Comparison of ENCODE assay signal across 26 mouse cellular contexts in the genomic region with DNA sequence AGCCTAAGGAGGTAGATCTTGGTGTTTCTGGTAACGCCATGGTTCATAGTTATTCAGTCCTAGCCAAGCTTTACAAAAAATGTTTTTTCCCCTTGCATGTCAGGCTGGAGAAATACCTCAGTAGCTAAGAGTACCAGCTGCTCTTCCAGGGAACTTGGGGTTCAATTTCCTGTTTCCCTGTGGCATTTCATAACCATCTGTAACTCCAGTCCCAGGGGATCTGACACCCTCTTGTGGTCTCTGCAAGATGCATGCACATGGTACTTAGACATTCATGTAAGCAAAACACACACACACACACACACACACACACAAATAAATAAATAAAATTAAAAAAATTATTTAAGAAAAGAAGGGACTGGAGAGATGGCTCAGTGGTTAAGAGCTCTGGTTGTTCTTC. TPM values are rescaled to one million over a fixed set of nuclear protein-coding genes. Genes with fewer than 3 reads are reported as not detected.
DNase-seq lines count a peak whose midpoint lies in the region; ATAC-seq and TF ChIP-seq lines count a peak whose summit lies in the region.
"Had no signal": no experiment of that assay in that cellular context is flagged by ENCODE, and none has a peak within 500 bp of the region (broad histone marks: within the 10 kb centered on the region; RNA-seq: fewer than 3 reads in every experiment).

No protein-coding gene starts in this region.

- H3K27me3 ChIP-seq in kidney, adult 2 months (replicated peaks; ENCODE audit: control insufficient read depth, insufficient read depth, low read length): no peaks in the 10 kb centered on the region
- H3K27me3 ChIP-seq in kidney, embryonic 14.5 days (ENCODE audit: control insufficient read depth, insufficient read depth, low read length): peaks cover 4% of the 10 kb centered on the region; the same call in 1 of the 2 replicates
- no peaks in the 10 kb centered on the region for H3K27me3 ChIP-seq in lung, postnatal 0 days (replicated peaks; ENCODE audit: insufficient read depth, low read length)
- H3K27me3 ChIP-seq in heart, adult 2 months (ENCODE audit: control insufficient read depth, insufficient read depth, low read length): no peaks in the 10 kb centered on the region

- no peak for TF ChIP-seq CTCF in kidney, adult 2 months (conservative IDR thresholded peaks at IDR 0.05; ENCODE audit: insufficient read depth, insufficient read length, low read depth, low read length)
- peak; percentile 38 for TF ChIP-seq CTCF in lung, postnatal 0 days (IDR thresholded peaks at IDR 0.05)
- TF ChIP-seq CTCF in heart, adult 2 months (IDR thresholded peaks at IDR 0.05): no peak

- no peaks in the 10 kb centered on the region for H3K36me3 ChIP-seq in kidney, adult 2 months (ENCODE audit: control insufficient read depth, insufficient read depth, low read length)
- no peaks in the 10 kb centered on the region for H3K36me3 ChIP-seq in kidney, embryonic 14.5 days (ENCODE audit: control insufficient read depth, insufficient read depth, low read length)
- no peaks in the 10 kb centered on the region for H3K36me3 ChIP-seq in lung, postnatal 0 days (ENCODE audit: insufficient read depth, low read length)
- no peaks in the 10 kb centered on the region for H3K36me3 ChIP-seq in heart, adult 2 months (ENCODE audit: control insufficient read depth, insufficient read depth, low read length)
- H3K36me3 ChIP-seq: embryonic facial prominence, embryonic 13.5 days; forebrain, embryonic 10.5 days; heart, embryonic 10.5 days; heart, embryonic 15.5 days; hindbrain, embryonic 12.5 days; limb, embryonic 12.5 days; liver, embryonic 12.5 days had no signal

- whole genome bisulfite sequencing in kidney, adult 2 months: 93% methylated on average over 1 of the region's 1 CpGs
- WGBS in kidney, embryonic 14.5 days: 91% methylated on average over 1 of the region's 1 CpGs
- WGBS in lung, postnatal 0 days: 75% methylated on average over 1 of the region's 1 CpGs
- WGBS in heart, adult 2 months: 100% methylated on average over 1 of the region's 1 CpGs

- DNase-seq in kidney, adult 2 months: peak; percentile 21
- peak; percentile 28 for DNase-seq in lung, postnatal 0 days (ENCODE audit: low spot score)
- no peak for DNase-seq in lung, postnatal 4 days
- DNase-seq in NIH3T3 (ENCODE audit: low read depth): peak; percentile 3
- DNase-seq in brain, adult 2 months (ENCODE audit: low read depth, low spot score): peak; percentile 64
- DNase-seq in heart, adult 2 months: no peak
- DNase-seq: adrenal gland, adult 2 months; B cell, adult 2 months; cerebellum, adult 11 months; cerebellum, adult 9-10 months; gastrocnemius, postnatal 14 days; kidney, adult 11 months; kidney, postnatal 10 days; layer of hippocampus, adult 9-11 months; liver, postnatal 0 days; thymus, postnatal 4 days had no signal

- intact Hi-C loops in heart, adult 2 months (cut with DNase I): no loop called here

- peaks cover 7% of the 10 kb centered on the region; the same call in 1 of the 2 replicates for H3K4me1 ChIP-seq in kidney, adult 2 months (ENCODE audit: control insufficient read depth, insufficient read depth, low read length)
- H3K4me1 ChIP-seq in kidney, embryonic 14.5 days (ENCODE audit: control insufficient read depth, insufficient read depth, low read length): no peaks in the 10 kb centered on the region
- no peaks in the 10 kb centered on the region for H3K4me1 ChIP-seq in lung, postnatal 0 days (ENCODE audit: insufficient read depth, low read depth, low read length)
- peaks cover 5% of the 10 kb centered on the region for H3K4me1 ChIP-seq in heart, adult 2 months (ENCODE audit: control insufficient read depth, insufficient read depth, low read length)
- H3K4me1 ChIP-seq: heart, embryonic 15.5 days; liver, embryonic 12.5 days had no signal

- H3K27ac ChIP-seq in kidney, adult 2 months (ENCODE audit: insufficient read depth, low read depth, low read length): no peak overlapping the region
- H3K27ac ChIP-seq in kidney, embryonic 14.5 days (ENCODE audit: low read depth, low read length): no peak overlapping the region
- H3K27ac ChIP-seq in lung, postnatal 0 days (ENCODE audit: low read length): no peak overlapping the region
- no peak overlapping the region for H3K27ac ChIP-seq in heart, adult 2 months
- H3K27ac ChIP-seq: embryonic facial prominence, embryonic 13.5 days; forebrain, embryonic 10.5 days; heart, embryonic 10.5 days; heart, embryonic 15.5 days; hindbrain, embryonic 12.5 days; limb, embryonic 12.5 days; liver, embryonic 12.5 days had no signal

- H3K9me3 ChIP-seq in kidney, embryonic 14.5 days (ENCODE audit: control insufficient read depth, low read length): no peaks in the 10 kb centered on the region
- H3K9me3 ChIP-seq in lung, postnatal 0 days (ENCODE audit: low read length): no peaks in the 10 kb centered on the region
- H3K9me3 ChIP-seq: embryonic facial prominence, embryonic 13.5 days; forebrain, embryonic 10.5 days; heart, embryonic 10.5 days; heart, embryonic 15.5 days; hindbrain, embryonic 12.5 days; limb, embryonic 12.5 days; liver, embryonic 12.5 days had no signal

- no peak overlapping the region for H3K9ac ChIP-seq in kidney, embryonic 14.5 days (ENCODE audit: low read depth, low read length)
- no peak overlapping the region for H3K9ac ChIP-seq in lung, postnatal 0 days (replicated peaks; ENCODE audit: low read depth)
- no peak overlapping the region for H3K9ac ChIP-seq in heart, adult 2 months (ENCODE audit: low read depth, low read length)
- H3K9ac ChIP-seq: embryonic facial prominence, embryonic 13.5 days; heart, embryonic 15.5 days; hindbrain, embryonic 12.5 days; limb, embryonic 12.5 days; liver, embryonic 12.5 days; liver, postnatal 0 days had no signal

- no peak for TF ChIP-seq EP300 in lung, postnatal 0 days (IDR thresholded peaks at IDR 0.05)
- TF ChIP-seq EP300 in heart, adult 2 months (IDR thresholded peaks at IDR 0.05; ENCODE audit: insufficient read depth, low read depth, low read length): no peak

- no peaks in the 10 kb centered on the region for H3K79me2 ChIP-seq in heart, adult 2 months (replicated peaks; ENCODE audit: control insufficient read depth, insufficient read depth, low read length)

- no peak overlapping the region for H3K4me3 ChIP-seq in kidney, adult 2 months (ENCODE audit: insufficient read depth, low read depth, low read length)
- H3K4me3 ChIP-seq in kidney, embryonic 14.5 days (ENCODE audit: low read length): no peak overlapping the region
- H3K4me3 ChIP-seq in lung, postnatal 0 days (ENCODE audit: low read depth, low read length): no peak overlapping the region
- no peak overlapping the region for H3K4me3 ChIP-seq in heart, adult 2 months
- H3K4me3 ChIP-seq: embryonic facial prominence, embryonic 13.5 days; forebrain, embryonic 10.5 days; heart, embryonic 10.5 days; heart, embryonic 15.5 days; hindbrain, embryonic 12.5 days; limb, embryonic 12.5 days; liver, embryonic 12.5 days had no signal

- TF ChIP-seq POLR2A in kidney, adult 2 months (IDR thresholded peaks at IDR 0.05; ENCODE audit: low read depth, low read length): no peak
- TF ChIP-seq POLR2A in heart, adult 2 months (IDR thresholded peaks at IDR 0.05; ENCODE audit: insufficient read depth, low read depth, low read length): no peak

- no peak for ATAC-seq in kidney, embryonic 14.5 days (ENCODE audit: low FRiP score, low TSS enrichment)
- no peak for ATAC-seq in lung, postnatal 0 days
- ATAC-seq: activated CD4-positive, CD25-positive, alpha-beta regulatory T cell, adult 4 months; forebrain, embryonic 16.5 days; liver, embryonic 12.5 days; liver, postnatal 0 days had no signal

- H3K4me2 ChIP-seq in kidney, embryonic 14.5 days (replicated peaks; ENCODE audit: low read depth, low read length): no peak overlapping the region
- no peak overlapping the region for H3K4me2 ChIP-seq in lung, postnatal 0 days (replicated peaks; ENCODE audit: low read depth, low read length)
- H3K4me2 ChIP-seq: embryonic facial prominence, embryonic 13.5 days; heart, embryonic 15.5 days; hindbrain, embryonic 12.5 days; limb, embryonic 12.5 days; liver, embryonic 12.5 days had no signal

RNA-seq across cellular contexts. Expression of gene Pja1, which starts 36.9 kb away (rescaled TPM):
- polyA plus RNA-seq in kidney, adult 2 months (2012; rRNA removed): 52.0 and 56.2 TPM in 2 replicates
- polyA plus RNA-seq in kidney, embryonic 14.5 days (2014; fragmentation: Nextera tagmentation; extraction: Ambion mirVana): 137 and 176 TPM in 2 replicates
- polyA plus RNA-seq in lung, postnatal 0 days (2015; fragmentation: Nextera tagmentation; extraction: Ambion mirVana): 71.4 and 79.6 TPM in 2 replicates
- 10 to 100 TPM; 22.7 to 24.8 TPM for total RNA-seq in heart, adult 2 months (2021)
- polyA plus RNA-seq in heart, adult 2 months (2012; rRNA removed): 19.9 and 27.2 TPM in 2 replicates

Comparison
In these comparisons a context has a peak if more than half of its experiments do, and no peak if none do; other contexts are left out.
1. DNase-seq: peak in kidney, adult 2 months (single experiment), lung, postnatal 0 days (single experiment), NIH3T3 (single experiment) and brain, adult 2 months (single experiment); none in lung, postnatal 4 days (0 of 2) and heart, adult 2 months (0 of 2).